Mouse (Mus musculus): Measurements from ENCODE around the gene Ceacam16.
A peak's percentile ranks its signal among the peaks of the same experiment; 100 is the strongest.

The Ceacam16 gene

GRCm38 (mm10) chr7:19816224-19816771, 44.8 kb downstream of the Ceacam16 start:
- peak; percentile 56 to 58 for DNase-seq (ENCODE audit: low spot score in 2 of 2)

DNA sequence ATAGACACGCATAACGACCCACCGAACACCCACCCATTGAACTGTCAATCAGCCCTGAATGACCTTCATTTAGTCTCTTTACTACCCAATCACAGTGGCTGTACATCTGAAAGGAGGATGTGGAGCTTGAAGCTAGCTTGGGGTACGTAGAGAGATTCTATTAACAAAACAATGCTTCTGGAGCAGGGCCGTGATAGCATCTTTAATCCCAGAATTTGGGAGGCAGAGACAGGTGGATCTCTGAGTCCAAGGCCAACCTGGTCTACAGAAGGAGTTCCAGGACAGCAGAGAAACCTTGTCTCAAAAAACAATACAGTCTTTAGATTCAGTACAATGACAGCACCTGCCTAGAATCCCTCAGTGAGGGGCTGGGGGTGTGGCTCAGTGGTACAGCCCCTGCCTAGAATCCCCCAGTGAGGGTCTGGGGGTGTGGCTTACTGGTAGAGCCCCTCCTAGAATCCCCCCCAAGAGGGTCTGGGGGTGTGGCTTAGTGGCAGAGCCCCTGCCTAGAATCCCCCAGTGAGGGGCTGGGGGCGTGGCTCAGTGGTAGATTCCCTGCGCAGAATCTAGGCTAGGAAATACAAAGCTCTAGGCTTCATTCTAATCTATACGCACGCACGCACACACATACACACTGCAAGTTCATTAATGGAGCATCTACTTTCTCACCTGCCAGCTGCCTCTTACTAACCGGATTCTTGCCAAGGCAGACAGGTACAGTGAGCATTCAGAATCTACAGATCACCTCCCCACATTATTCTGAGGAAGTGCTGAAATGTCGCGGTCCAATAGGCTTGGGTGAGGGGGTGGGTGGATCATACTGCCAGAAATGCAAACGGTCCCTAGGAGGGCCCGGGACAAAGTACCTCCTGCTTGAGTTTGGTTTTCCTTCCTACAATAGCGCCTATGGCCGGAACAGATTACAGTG, 45.5 kb downstream of the Ceacam16 start:
- no peak for DNase-seq (ENCODE audit: low spot score in 2 of 2)

GRCm38 (mm10) chr7:19813579-19814122, 47.4 kb downstream of the Ceacam16 start:
- no peak for DNase-seq (ENCODE audit: low spot score in 2 of 2)

- DNase-seq (ENCODE audit: low spot score in 2 of 2) = no peak
Measured at GRCm38 (mm10) chr7:19813161-19813560, 47.9 kb downstream of the Ceacam16 start.

DNA sequence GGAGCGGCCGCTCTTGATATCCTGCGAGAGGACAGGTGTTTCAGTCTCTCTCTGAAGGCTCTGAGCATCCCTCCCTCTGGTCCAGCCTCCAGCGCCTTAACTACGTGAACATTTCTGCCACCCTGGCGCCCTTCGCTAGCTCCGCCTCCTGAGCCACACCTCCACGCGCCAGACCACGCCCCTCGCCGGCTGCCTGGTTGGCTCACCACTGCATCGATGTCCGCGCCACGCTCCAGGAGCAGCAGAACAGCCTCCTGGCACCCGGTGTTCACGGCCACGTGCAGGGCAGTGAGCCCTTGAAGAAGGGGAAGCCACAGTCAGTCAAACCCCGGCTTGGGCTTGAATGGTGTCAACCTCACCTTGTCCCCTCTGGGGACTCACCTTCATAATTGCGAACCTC, 50.0 kb downstream of the Ceacam16 start:
- DNase-seq (ENCODE audit: low spot score in 2 of 2) = no peak

GRCm38 (mm10) chr7:19809369-19809768, 51.7 kb downstream of the Ceacam16 start:
- DNase-seq (ENCODE audit: low spot score in 2 of 2) = no peak

DNA sequence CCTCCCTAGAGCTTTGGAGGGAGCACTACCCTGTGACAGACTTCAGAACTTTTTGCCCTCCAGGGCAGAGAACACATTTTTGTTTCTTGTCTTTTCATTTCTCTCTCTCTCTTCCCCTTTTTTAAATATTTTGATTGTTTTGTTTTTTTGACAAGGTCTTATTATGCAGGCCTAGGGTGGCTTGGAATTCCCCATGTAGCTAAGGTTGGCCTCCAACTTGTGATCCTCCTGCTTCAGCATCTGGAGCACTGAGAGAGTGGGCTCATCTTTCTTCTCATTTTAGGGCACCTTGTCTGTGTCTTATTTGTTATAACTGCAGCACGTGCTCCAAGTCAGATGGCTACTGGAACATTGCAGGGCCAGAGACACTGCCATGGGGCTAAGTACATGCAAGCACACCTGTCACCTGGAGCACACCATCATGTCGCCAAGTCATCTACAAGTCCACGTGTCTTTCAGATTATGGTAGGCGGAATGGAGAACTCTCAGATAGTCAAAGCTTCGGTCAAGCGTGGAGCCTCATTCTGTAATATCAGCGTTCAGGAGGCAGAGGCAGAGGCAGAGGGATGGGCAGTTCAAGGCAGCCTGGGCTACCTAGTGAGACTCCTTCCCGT, 54.6 kb downstream of the Ceacam16 start:
- DNase-seq (ENCODE audit: low spot score in 2 of 2) = no peak

- peak in 1 of 2 experiments; percentile 62 for DNase-seq (ENCODE audit: low spot score in 2 of 2)
Measured at GRCm38 (mm10) chr7:19802995-19803394, 58.1 kb downstream of the Ceacam16 start.

All from frontal cortex, postnatal 10 days (tissue).